Mouse (Mus musculus): ENCODE measurements at regions not wholly inside any gene's neighbourhood (a gene's known extent, or its start where the extent isn't known, plus 50 kb on each side); places are given as distances from the start of the nearest gene placed in this dataset.
A peak's percentile ranks its signal among the peaks of the same experiment; 100 is the strongest.

- DNase-seq (ENCODE audit: low spot score), result no peak
Measured at GRCm38 (mm10) chrX:103904038-103904696, 76.9 kb downstream of the Rlim start.

GRCm38 (mm10) chrX:103879329-103879935 is 57.6 kb upstream of the Slc16a2 start:
- DNase-seq (ENCODE audit: low spot score), result peak; percentile 0

Measured in embryo, embryonic 10.5 days (tissue).